Mouse (Mus musculus) forebrain, embryonic 10.5 days (tissue): ENCODE measurements around the gene Rnh1. TPM values are rescaled to one million over a fixed set of nuclear protein-coding genes. Genes with fewer than 3 reads are reported as not detected.
A peak's percentile ranks its signal among the peaks of the same experiment; 100 is the strongest.

Experiments
- DNase-seq: peaks from one replicate; pipeline ENCODE4 v3.0.0-alpha.2; 2017; ENCODE audit warnings: low spot score; ENCODE audit errors: extremely low spot score
- H3K27ac ChIP-seq: fragments of 300-500 bp; sonication (generic); 2 replicates; pipeline ENCODE4 v1.5.1; 2016; ENCODE audit warnings: mild to moderate bottlenecking
- H3K27me3 ChIP-seq: fragments of 300-500 bp; sonication (generic); 2 replicates; pipeline ENCODE4 v1.6.1; 2016; ENCODE audit warnings: mild to moderate bottlenecking; ENCODE audit not compliant: poor library complexity, severe bottlenecking
- H3K36me3 ChIP-seq: fragments of 300-500 bp; sonication (generic); replicated peaks from 2 replicates; pipeline ENCODE4 v1.6.1; 2016; ENCODE audit warnings: mild to moderate bottlenecking, moderate library complexity
- H3K4me1 ChIP-seq: fragments of 300-500 bp; sonication (generic); 2 replicates; pipeline ENCODE4 v1.6.1; 2016
- H3K4me3 ChIP-seq: fragments of 300-500 bp; sonication (generic); 2 replicates; pipeline ENCODE4 v1.5.1; 2016; ENCODE audit warnings: mild to moderate bottlenecking, moderate library complexity
- H3K9me3 ChIP-seq: fragments of 300-500 bp; sonication (generic); 2 replicates; pipeline ENCODE4 v1.6.1; 2016; ENCODE audit warnings: mild to moderate bottlenecking, moderate library complexity
- WGBS: fragments of 180-500 bp; shearing (Covaris S2); methylation state at CpG from one replicate; pipeline ENCODE4 v1.1.7; 2016; 5-methylcytosine and 5-hydroxymethylcytosine counted together
- polyA plus RNA-seq: library from polyadenylated mRNA; unstranded; fragments of >200 nt; fragmentation: Nextera tagmentation; extraction: Ambion mirVana; gene quantifications from 2 replicates; pipeline ENCODE4 v1.2.1, GENCODE M21; 2016

Gene Rnh1
- 64.2 and 66.6 TPM in 2 replicates for polyA plus RNA-seq

GRCm38 (mm10) chr7:141172116-141173006 lies at the start of gene Rnh1:
Gene Rnh1, minus strand, starts transcription at chr7:141172857.
- WGBS, result 4% methylated on average over 55 of the region's 55 CpGs
- H3K36me3 ChIP-seq, result no peaks in the 10 kb centered on the region

GRCm38 (mm10) chr7:141222126-141222467 lies 49.4 kb upstream of the Rnh1 start:
- no peaks in the 10 kb centered on the region for H3K9me3 ChIP-seq
- DNase-seq, result no peak
- H3K27me3 ChIP-seq, result no peaks in the 10 kb centered on the region
- peak overlapping the region; percentile 65 for H3K4me3 ChIP-seq
- H3K36me3 ChIP-seq, result peaks cover 38% of the 10 kb centered on the region
- peaks cover 55% of the 10 kb centered on the region for H3K4me1 ChIP-seq
- peak overlapping the region; percentile 95 for H3K27ac ChIP-seq
- WGBS, result 22% methylated on average over 8 of the region's 8 CpGs

More at GRCm38 (mm10) chr7:141172116-141173006, at the start of gene Rnh1:
- Histone ChIP-seq H3K4me1 (peaks cover 40% of the 10 kb centered on the region), H3K27me3 (peaks cover 9% of the 10 kb centered on the region), H3K4me3 (peak within 1 kb of the TSS; percentile 59), H3K9me3 (no peaks in the 10 kb centered on the region), H3K27ac (peak within 1 kb of the TSS; percentile 93)
- peak; percentile 93 for DNase-seq

DNA sequence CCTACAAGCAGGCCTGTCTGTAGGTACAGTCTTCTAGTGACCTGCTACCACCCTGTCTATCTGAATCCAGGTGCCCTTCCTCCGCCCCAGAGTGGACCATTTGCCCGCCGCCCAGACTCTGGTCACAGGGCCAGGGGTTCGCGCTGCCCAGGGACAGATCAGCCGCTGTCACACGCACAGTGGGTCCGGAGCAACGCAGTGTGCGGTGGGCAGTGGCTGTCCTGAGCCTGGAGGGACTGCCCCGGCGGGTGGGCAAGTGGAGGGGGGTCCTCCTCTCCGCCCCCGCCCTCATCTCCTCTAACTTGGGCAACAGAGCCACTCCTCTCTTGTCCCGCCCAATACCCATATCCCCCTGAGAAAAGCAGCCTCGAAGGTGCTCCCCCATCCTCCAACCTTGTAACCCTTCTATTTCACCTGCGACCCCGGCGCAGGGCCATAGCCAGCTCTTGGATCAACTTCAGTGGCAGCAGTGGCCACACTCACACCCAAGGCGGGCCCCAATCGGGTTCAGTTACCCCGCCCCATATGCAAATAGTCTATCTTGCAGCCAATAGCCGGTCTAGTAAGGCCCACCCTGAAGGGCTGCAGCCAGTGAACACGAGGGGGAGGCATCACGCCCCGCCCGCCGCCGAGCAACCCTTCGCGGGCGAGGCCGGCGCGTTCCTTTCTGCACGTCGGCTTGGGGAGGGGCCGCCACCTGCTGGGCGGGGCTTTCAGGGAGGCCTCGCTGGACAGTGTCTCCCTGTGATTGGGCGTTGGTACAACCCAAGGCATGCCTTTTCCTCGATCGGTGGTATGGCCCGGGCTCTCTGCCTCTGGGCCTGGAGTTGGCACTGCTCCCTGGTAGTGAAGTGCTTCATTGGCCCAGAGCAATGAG lies 48.8 kb upstream of the Rnh1 start:
- H3K4me1 ChIP-seq, result peaks cover 61% of the 10 kb centered on the region
- WGBS, result 2% methylated on average over 44 of the region's 44 CpGs
- H3K27ac ChIP-seq, result peak overlapping the region; percentile 95
- H3K4me3 ChIP-seq, result peak overlapping the region; percentile 65
- H3K36me3 ChIP-seq, result peaks cover 40% of the 10 kb centered on the region
- peak; percentile 99 for DNase-seq
- no peaks in the 10 kb centered on the region for H3K9me3 ChIP-seq
- no peaks in the 10 kb centered on the region for H3K27me3 ChIP-seq

- no peaks in the 10 kb centered on the region for H3K27me3 ChIP-seq
- H3K36me3 ChIP-seq, result peaks cover 40% of the 10 kb centered on the region
- peak overlapping the region; percentile 65 for H3K4me3 ChIP-seq
- 88% methylated on average over 1 of the region's 1 CpGs for WGBS
- peaks cover 68% of the 10 kb centered on the region for H3K4me1 ChIP-seq
- DNase-seq, result no peak
- H3K9me3 ChIP-seq, result no peaks in the 10 kb centered on the region
- H3K27ac ChIP-seq, result peak overlapping the region; percentile 95
Observed at GRCm38 (mm10) chr7:141220377-141220776, 47.7 kb upstream of the Rnh1 start.

DNA sequence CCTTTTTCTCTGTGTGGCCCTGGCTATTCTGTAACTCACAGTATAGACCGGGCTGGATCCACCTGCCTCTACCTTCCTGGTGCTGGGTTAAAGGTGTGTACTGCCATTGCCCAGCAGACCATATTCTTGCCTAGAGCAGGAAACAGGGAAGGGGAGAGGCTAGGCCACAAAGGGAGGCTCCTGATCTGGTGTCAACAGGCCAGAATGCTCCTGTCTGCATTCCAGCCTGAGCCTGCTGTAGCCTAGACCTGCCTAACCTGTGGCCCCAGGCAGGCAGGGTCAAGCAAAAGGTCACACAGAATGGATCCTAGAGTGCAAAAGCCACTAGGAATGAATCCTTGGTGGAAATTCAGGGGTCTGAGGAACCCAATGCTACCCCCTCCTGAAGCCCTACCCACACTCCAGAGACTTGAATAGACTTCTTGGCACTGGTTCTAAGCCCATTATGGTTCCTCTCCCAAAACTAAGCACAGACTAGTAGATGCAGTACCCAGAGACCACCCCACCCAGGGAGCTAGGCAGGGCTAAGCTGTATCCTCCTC lies 47.0 kb upstream of the Rnh1 start:
- no peaks in the 10 kb centered on the region for H3K27me3 ChIP-seq
- no peak for DNase-seq
- H3K4me1 ChIP-seq, result peaks cover 76% of the 10 kb centered on the region
- no peaks in the 10 kb centered on the region for H3K9me3 ChIP-seq
- H3K27ac ChIP-seq, result 0 out of 2 replicates have a peak overlapping the region, but pooled peaks have one; percentile 48
- H3K36me3 ChIP-seq, result peaks cover 40% of the 10 kb centered on the region
- WGBS, result 92% methylated on average over 1 of the region's 1 CpGs
- peak overlapping the region; percentile 65; the same call in 1 of the 2 replicates for H3K4me3 ChIP-seq

- no peak overlapping the region for H3K27ac ChIP-seq
- H3K36me3 ChIP-seq, result peaks cover 40% of the 10 kb centered on the region
- H3K4me3 ChIP-seq, result no peak overlapping the region
- H3K27me3 ChIP-seq, result no peaks in the 10 kb centered on the region
- DNase-seq, result no peak
- no peaks in the 10 kb centered on the region for H3K9me3 ChIP-seq
- WGBS, result 91% methylated on average over 5 of the region's 5 CpGs
- peaks cover 86% of the 10 kb centered on the region for H3K4me1 ChIP-seq
Observed at GRCm38 (mm10) chr7:141218557-141219133, 46.0 kb upstream of the Rnh1 start.

DNA sequence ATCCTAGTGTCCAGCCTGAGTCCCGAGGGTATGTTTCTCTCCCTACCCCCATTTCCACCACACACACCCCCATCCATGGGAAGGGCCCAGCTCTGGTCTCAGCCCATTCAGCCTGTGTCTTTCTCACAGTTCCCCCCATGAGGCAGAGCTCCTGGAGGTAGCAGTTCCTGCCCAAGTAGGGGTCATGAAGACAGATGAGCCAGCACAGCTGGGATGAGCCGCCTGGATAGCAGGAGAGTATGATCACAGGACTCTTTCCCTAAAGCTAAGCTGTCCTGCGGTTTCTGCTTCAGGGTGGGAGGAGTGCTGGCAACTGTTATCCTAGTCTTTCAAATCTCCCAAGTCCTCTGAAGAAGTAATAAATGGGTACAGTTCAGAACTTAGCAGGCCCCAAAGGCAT lies 45.5 kb upstream of the Rnh1 start:
- no peak overlapping the region for H3K4me3 ChIP-seq
- DNase-seq, result no peak
- peaks cover 87% of the 10 kb centered on the region for H3K4me1 ChIP-seq
- no peak overlapping the region for H3K27ac ChIP-seq
- H3K36me3 ChIP-seq, result peaks cover 40% of the 10 kb centered on the region
- WGBS, result 83% methylated on average over 3 of the region's 3 CpGs
- no peaks in the 10 kb centered on the region for H3K27me3 ChIP-seq
- no peaks in the 10 kb centered on the region for H3K9me3 ChIP-seq

- Histone ChIP-seq H3K27me3 (no peaks in the 10 kb centered on the region), H3K36me3 (peaks cover 40% of the 10 kb centered on the region), H3K4me3 (peak overlapping the region; percentile 84; the same call in 1 of the 2 replicates), H3K9me3 (no peaks in the 10 kb centered on the region), H3K4me1 (peaks cover 87% of the 10 kb centered on the region), H3K27ac (0 out of 2 replicates have a peak overlapping the region, but pooled peaks have one; percentile 35)
- 92% methylated on average over 17 of the region's 17 CpGs for WGBS
- DNase-seq, result no peak
Observed at GRCm38 (mm10) chr7:141217343-141218013, 44.8 kb upstream of the Rnh1 start.

- Histone ChIP-seq H3K27me3 (no peaks in the 10 kb centered on the region), H3K9me3 (no peaks in the 10 kb centered on the region), H3K4me1 (peaks cover 82% of the 10 kb centered on the region), H3K36me3 (peaks cover 40% of the 10 kb centered on the region), H3K4me3 (peak overlapping the region; percentile 84), H3K27ac (peak overlapping the region; percentile 35; the same call in 1 of the 2 replicates)
- WGBS, result 89% methylated on average over 11 of the region's 11 CpGs
- DNase-seq, result no peak
Observed at GRCm38 (mm10) chr7:141216894-141217293, 44.2 kb upstream of the Rnh1 start.

- peaks cover 75% of the 10 kb centered on the region for H3K4me1 ChIP-seq
- H3K9me3 ChIP-seq, result no peaks in the 10 kb centered on the region
- under 1% methylated on average over 42 of the region's 42 CpGs for WGBS
- no peak for DNase-seq
- peak overlapping the region; percentile 84 for H3K4me3 ChIP-seq
- H3K36me3 ChIP-seq, result peaks cover 40% of the 10 kb centered on the region
- peak overlapping the region; percentile 90 for H3K27ac ChIP-seq
- no peaks in the 10 kb centered on the region for H3K27me3 ChIP-seq
Observed at GRCm38 (mm10) chr7:141215880-141216733, 43.5 kb upstream of the Rnh1 start.
